Mouse (Mus musculus): ENCODE measurements around the gene Gm4631.
"Not testable (repeated sequence)": the region's sequence is repeated elsewhere in the genome, so short reads cannot be mapped to it uniquely, and the experiment has no call there.

The Gm4631 gene

GRCm38 (mm10) chr2:175338097-175338496 is at the start of gene Gm4631:
Gm4631 (minus strand) TSS chr2:175338197.
- not testable (repeated sequence) for DNase-seq (ENCODE audit: low read depth, low spot score)

- DNase-seq (ENCODE audit: low read depth, low spot score) = not testable (repeated sequence)
These were observed 34.1 kb upstream of the Gm4631 start, which contains the start of gene Zfp968 for GRCm38 (mm10) chr2:175372136-175372535. Zfp968 (plus strand) TSS chr2:175372436.

DNA sequence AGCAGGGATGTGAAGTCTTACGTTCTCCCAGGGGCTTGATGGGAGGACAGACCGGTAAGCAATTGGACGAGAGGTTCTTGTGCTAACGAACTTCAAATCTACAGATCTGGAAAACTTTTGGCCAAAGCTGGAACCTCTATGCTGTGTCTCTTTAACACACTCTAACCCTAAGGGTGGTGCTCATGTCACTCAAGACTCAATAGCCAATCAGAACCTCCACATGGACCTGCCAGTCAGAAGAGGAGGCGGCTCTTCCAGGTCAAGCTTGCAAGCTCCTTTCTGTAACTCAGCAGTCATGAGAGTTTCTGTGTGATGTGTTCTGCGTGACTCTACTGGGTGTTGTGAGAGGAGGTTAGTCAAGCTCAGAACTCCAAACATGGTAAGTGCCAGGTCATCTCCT is 63.2 kb downstream of the Gm4631 start, which contains the start of gene Gm14440:
Gene Gm14440 (plus strand): TSS at position 301 of the 400 bp plus-strand sequence.
- DNase-seq (ENCODE audit: low read depth, low spot score) = not testable (repeated sequence)
